Comparison of ENCODE assay signal across 8 mouse cellular contexts in genomic region chr1:171103179-171103840, GRCm38 (mm10). TPM values are rescaled to one million over a fixed set of nuclear protein-coding genes. Genes with fewer than 3 reads are reported as not detected.
DNase-seq lines count a peak whose midpoint lies in the region; ATAC-seq and TF ChIP-seq lines count a peak whose summit lies in the region.

No protein-coding gene starts in this region.

- no peaks in the 10 kb centered on the region for H3K79me2 ChIP-seq in CH12.LX (replicated peaks; ENCODE audit: control insufficient read depth, extremely low read depth, insufficient read depth, poor library complexity, severe bottlenecking)

- WGBS in kidney, embryonic 15.5 days: 9% methylated on average over 10 of the region's 10 CpGs
- 9% methylated on average over 10 of the region's 10 CpGs for WGBS in embryonic facial prominence, embryonic 10.5 days
- WGBS in midbrain, postnatal 0 days: 9% methylated on average over 10 of the region's 10 CpGs

- H3K4me3 ChIP-seq in kidney, embryonic 15.5 days (replicated peaks): peak overlapping the region; percentile 75
- H3K4me3 ChIP-seq in CH12.LX (replicated peaks in 1 of 3; ENCODE audit: low read depth in 2 of 3, low read length in 2 of 3, poor library complexity in 1 of 3): peak overlapping the region; percentile 56 to 66 (median 62)
- H3K4me3 ChIP-seq in embryonic facial prominence, embryonic 10.5 days: peak overlapping the region; percentile 66
- H3K4me3 ChIP-seq in midbrain, postnatal 0 days (ENCODE audit: low read depth, low read length): peak overlapping the region; percentile 63

- dilution Hi-C loops in CH12.LX (cut with MboI; ENCODE audit: extremely low pct_ligation_motif_present, extremely low pct_unique_long_range_greater_than_20kb, low sequenced_read_pairs): no loop called here

- peaks cover 10% of the 10 kb centered on the region for H3K4me1 ChIP-seq in kidney, embryonic 15.5 days
- H3K4me1 ChIP-seq in CH12.LX (ENCODE audit: control insufficient read depth in 1 of 2, insufficient read depth in 2 of 2): peaks cover 0 to 12% of the 10 kb centered on the region in 2 experiments; a peak in 2 of 4 replicates
- peaks cover 14% of the 10 kb centered on the region for H3K4me1 ChIP-seq in embryonic facial prominence, embryonic 10.5 days
- H3K4me1 ChIP-seq in midbrain, postnatal 0 days (ENCODE audit: insufficient read depth, low read length): no peaks in the 10 kb centered on the region

- ATAC-seq in kidney, embryonic 15.5 days (replicated peaks; ENCODE audit: low FRiP score): peak; percentile 3; the same call in 1 of the 2 replicates
- ATAC-seq in inflammation-experienced regulatory T-cells, adult 6 months: peak; percentile 36
- ATAC-seq in midbrain, postnatal 0 days (ENCODE audit: low FRiP score): no peak

- H3K9me3 ChIP-seq in kidney, embryonic 15.5 days (replicated peaks): no peaks in the 10 kb centered on the region
- peaks cover 3% of the 10 kb centered on the region for H3K9me3 ChIP-seq in CH12.LX (replicated peaks; ENCODE audit: low read length)
- no peaks in the 10 kb centered on the region for H3K9me3 ChIP-seq in embryonic facial prominence, embryonic 10.5 days
- no peaks in the 10 kb centered on the region for H3K9me3 ChIP-seq in midbrain, postnatal 0 days (ENCODE audit: low read length)

- peak overlapping the region; percentile 75 for H3K4me2 ChIP-seq in kidney, embryonic 15.5 days
- H3K4me2 ChIP-seq in CH12.LX (ENCODE audit: insufficient read depth, low read depth, poor library complexity, severe bottlenecking): peak overlapping the region; percentile 92
- H3K4me2 ChIP-seq in midbrain, postnatal 0 days (ENCODE audit: low read depth, low read length, poor library complexity, severe bottlenecking): peak overlapping the region; percentile 53

- TF ChIP-seq CTCF in CH12.LX (conservative IDR thresholded peaks at IDR 0.05 in 1 of 2, IDR thresholded peaks at IDR 0.05 in 1 of 2; ENCODE audit: low read depth in 2 of 2, low read length in 2 of 2): no peak
- no peak; the same call in 1 of the 2 replicates for TF ChIP-seq CTCF in midbrain, postnatal 0 days (IDR thresholded peaks at IDR 0.05)

- in situ Hi-C loops in CH12.LX (cut with MboI; ENCODE audit: low pct_ligation_motif_present, low pct_unique_long_range_greater_than_20kb, low sequenced_read_pairs): loop anchor here (5.0 to 10.0 kb wide), 2 partner anchors 61 to 371 kb away; no protein-coding TSS in a partner anchor

- H3K27me3 ChIP-seq in kidney, embryonic 15.5 days: no peaks in the 10 kb centered on the region
- no peaks in the 10 kb centered on the region for H3K27me3 ChIP-seq in CH12.LX (replicated peaks)
- H3K27me3 ChIP-seq in embryonic facial prominence, embryonic 10.5 days (replicated peaks; ENCODE audit: low read depth, poor library complexity, severe bottlenecking): 0 out of 2 replicates have a peak, but pooled peaks cover 4% of the 10 kb centered on the region
- no peaks in the 10 kb centered on the region for H3K27me3 ChIP-seq in midbrain, postnatal 0 days (ENCODE audit: insufficient read depth, low read length)

- TF ChIP-seq POLR2A in CH12.LX (IDR thresholded peaks at IDR 0.05; ENCODE audit: low read depth, low read length): no peak

- no peaks in the 10 kb centered on the region for H3K36me3 ChIP-seq in kidney, embryonic 15.5 days
- H3K36me3 ChIP-seq in CH12.LX (replicated peaks in 1 of 2; ENCODE audit: control insufficient read depth in 1 of 2, insufficient read depth in 1 of 2, low read length in 1 of 2): no peaks in the 10 kb centered on the region
- H3K36me3 ChIP-seq in embryonic facial prominence, embryonic 10.5 days (replicated peaks): no peaks in the 10 kb centered on the region
- no peaks in the 10 kb centered on the region for H3K36me3 ChIP-seq in midbrain, postnatal 0 days (ENCODE audit: insufficient read depth, low read length)

- H3K9ac ChIP-seq in kidney, embryonic 15.5 days: no peak overlapping the region
- H3K9ac ChIP-seq in CH12.LX (ENCODE audit: insufficient read depth, low read depth): peak overlapping the region; percentile 28; the same call in 1 of the 2 replicates
- H3K9ac ChIP-seq in midbrain, postnatal 0 days (replicated peaks; ENCODE audit: low read length, poor library complexity, severe bottlenecking): peak overlapping the region; percentile 29; the same call in 1 of the 2 replicates

- 0 out of 2 replicates have a peak overlapping the region, but pooled peaks have one; percentile 4 for H3K27ac ChIP-seq in kidney, embryonic 15.5 days
- H3K27ac ChIP-seq in CH12.LX (ENCODE audit: insufficient read depth, low read depth): 0 out of 2 replicates have a peak overlapping the region, but pooled peaks have one; percentile 10
- no peak overlapping the region; the same call in 1 of the 2 replicates for H3K27ac ChIP-seq in embryonic facial prominence, embryonic 10.5 days (replicated peaks)
- no peak overlapping the region for H3K27ac ChIP-seq in midbrain, postnatal 0 days (ENCODE audit: low read depth, low read length)

- no peak for TF ChIP-seq RAD21 in CH12.LX (IDR thresholded peaks at IDR 0.05; ENCODE audit: low read depth, low read length)

- no peak for TF ChIP-seq EP300 in CH12.LX (IDR thresholded peaks at IDR 0.05; ENCODE audit: low read length)

- DNase-seq in kidney, adult 11 months: no peak
- DNase-seq in CH12.LX (ENCODE audit: extremely low read depth): peak; percentile 80
- no peak for DNase-seq in embryonic facial prominence, embryonic 10.5 days (ENCODE audit: low spot score)
- DNase-seq in midbrain, postnatal 0 days (ENCODE audit: low spot score): peak; percentile 15
- DNase-seq in urinary bladder, postnatal 10 days (ENCODE audit: low spot score): no peak
- DNase-seq in layer of hippocampus, postnatal 36 days: no peak

TF ChIP-seq in CH12.LX, 34 proteins besides CTCF, POLR2A, EP300 and RAD21:
- no peak for TF ChIP-seq ETS1 (conservative IDR thresholded peaks at IDR 0.05; ENCODE audit: low read depth, low read length)
- 0 out of 2 replicates have a peak, but pooled peaks have one; percentile 44 for TF ChIP-seq CHD1 (IDR thresholded peaks at IDR 0.05; ENCODE audit: low read depth, low read length)
- peak; percentile 56 for TF ChIP-seq SIN3A (IDR thresholded peaks at IDR 0.05; ENCODE audit: low read length)
- 0 out of 2 replicates have a peak, but pooled peaks have one; percentile 24 for TF ChIP-seq MAZ (IDR thresholded peaks at IDR 0.05; ENCODE audit: low read depth, low read length)
- peak; percentile 24; the same call in 1 of the 2 replicates for TF ChIP-seq MAX (IDR thresholded peaks at IDR 0.05; ENCODE audit: low read length)
- no peak for TF ChIP-seq ZMIZ1 (IDR thresholded peaks at IDR 0.05; ENCODE audit: low read depth, low read length)
- TF ChIP-seq UBTF (IDR thresholded peaks at IDR 0.05; ENCODE audit: low read depth, low read length): 0 out of 2 replicates have a peak, but pooled peaks have one; percentile 55

RNA-seq across cellular contexts. Expression of gene Cfap126, which starts 10.4 kb away (rescaled TPM):
- polyA plus RNA-seq in kidney, embryonic 15.5 days (2015; fragmentation: Nextera tagmentation; extraction: Ambion mirVana): 2.0 and 2.1 TPM in 2 replicates
- total RNA-seq in CH12.LX (2012; rRNA removed) (0.76 and 2.0 TPM in 2 replicates), CH12.LX (2014; rRNA removed) (0.43 and 0.79 TPM in 2 replicates)
- polyA plus RNA-seq in CH12.LX (2012; ENCODE audit: insufficient read length, low read depth): 2.5 and 3.4 TPM in 2 replicates
- 1.1 and 2.0 TPM in 2 replicates for polyA plus RNA-seq in embryonic facial prominence, embryonic 10.5 days (2016; fragmentation: Nextera tagmentation; extraction: Ambion mirVana)
- polyA plus RNA-seq in inflammation-experienced regulatory T-cells, adult 6 months (2017; shearing (Covaris generic)): 1 to 10 TPM; 3.2 to 7.6 (median 6.6) TPM
- total RNA-seq in midbrain, postnatal 0 days (2014; rRNA removed): 0.38 and 1.5 TPM in 2 replicates
- polyA plus RNA-seq in midbrain, postnatal 0 days (2015; fragmentation: Nextera tagmentation; extraction: Ambion mirVana): 6.0 and 8.1 TPM in 2 replicates
- total RNA-seq in layer of hippocampus, postnatal 36 days (2021): 1 to 10 TPM in 1 of 2 experiments, under 1 TPM in 1; 0.92 to 1.8 TPM

RNA-seq across cellular contexts. Expression of gene Fcgr3, which starts 38.6 kb away (rescaled TPM):
- 7.8 and 10.5 TPM in 2 replicates for polyA plus RNA-seq in kidney, embryonic 15.5 days (2015; fragmentation: Nextera tagmentation; extraction: Ambion mirVana)
- total RNA-seq in CH12.LX (2012; rRNA removed) (4.3 and 8.5 TPM in 2 replicates), CH12.LX (2014; rRNA removed) (6.1 and 6.3 TPM in 2 replicates)
- 2.6 and 3.7 TPM in 2 replicates for polyA plus RNA-seq in CH12.LX (2012; ENCODE audit: insufficient read length, low read depth)
- polyA plus RNA-seq in embryonic facial prominence, embryonic 10.5 days (2016; fragmentation: Nextera tagmentation; extraction: Ambion mirVana): 3.8 and 5.5 TPM in 2 replicates
- polyA plus RNA-seq in inflammation-experienced regulatory T-cells, adult 6 months (2017; shearing (Covaris generic)): 1 to 10 TPM in 1 of 3 experiments, under 1 TPM in 1, not detected in 1; 0.98 to 1.5 TPM
- total RNA-seq in midbrain, postnatal 0 days (2014; rRNA removed): 18.1 and 19.8 TPM in 2 replicates
- 12.8 and 14.2 TPM in 2 replicates for polyA plus RNA-seq in midbrain, postnatal 0 days (2015; fragmentation: Nextera tagmentation; extraction: Ambion mirVana)
- 10 to 100 TPM in 1 of 2 experiments, 1 to 10 TPM in 1; 9.7 to 10.4 TPM for total RNA-seq in layer of hippocampus, postnatal 36 days (2021)

RNA-seq across cellular contexts. Expression of gene Sdhc, which starts 47.1 kb away (rescaled TPM):
- 307 and 309 TPM in 2 replicates for polyA plus RNA-seq in kidney, embryonic 15.5 days (2015; fragmentation: Nextera tagmentation; extraction: Ambion mirVana)
- total RNA-seq in CH12.LX (2012; rRNA removed) (79.4 and 87.5 TPM in 2 replicates), CH12.LX (2014; rRNA removed) (178 and 205 TPM in 2 replicates)
- polyA plus RNA-seq in CH12.LX (2012; ENCODE audit: insufficient read length, low read depth): 120 and 153 TPM in 2 replicates
- 260 and 264 TPM in 2 replicates for polyA plus RNA-seq in embryonic facial prominence, embryonic 10.5 days (2016; fragmentation: Nextera tagmentation; extraction: Ambion mirVana)
- polyA plus RNA-seq in inflammation-experienced regulatory T-cells, adult 6 months (2017; shearing (Covaris generic)): 100 to 1,000 TPM; 115 to 153 (median 125) TPM
- total RNA-seq in midbrain, postnatal 0 days (2014; rRNA removed): 263 TPM in 2 replicates
- 313 and 326 TPM in 2 replicates for polyA plus RNA-seq in midbrain, postnatal 0 days (2015; fragmentation: Nextera tagmentation; extraction: Ambion mirVana)
- total RNA-seq in layer of hippocampus, postnatal 36 days (2021): 100 to 1,000 TPM; 191 to 202 TPM

RNA-seq across cellular contexts. Expression of gene Mpz, which starts 47.2 kb away (rescaled TPM):
- 0.86 and 0.99 TPM in 2 replicates for polyA plus RNA-seq in kidney, embryonic 15.5 days (2015; fragmentation: Nextera tagmentation; extraction: Ambion mirVana)
- 0.04 and 0.21 TPM in 2 replicates for total RNA-seq in CH12.LX (2012; rRNA removed)
- total RNA-seq in CH12.LX (2014; rRNA removed): not detected in 2 replicates
- 0.26 and 0.49 TPM in 2 replicates for polyA plus RNA-seq in CH12.LX (2012; ENCODE audit: insufficient read length, low read depth)
- 0.48 and 0.91 TPM in 2 replicates for polyA plus RNA-seq in embryonic facial prominence, embryonic 10.5 days (2016; fragmentation: Nextera tagmentation; extraction: Ambion mirVana)
- not detected for polyA plus RNA-seq in inflammation-experienced regulatory T-cells, adult 6 months (2017; shearing (Covaris generic))
- 0.49 and 0.90 TPM in 2 replicates for total RNA-seq in midbrain, postnatal 0 days (2014; rRNA removed)
- 0.63 and 0.67 TPM in 2 replicates for polyA plus RNA-seq in midbrain, postnatal 0 days (2015; fragmentation: Nextera tagmentation; extraction: Ambion mirVana)
- total RNA-seq in layer of hippocampus, postnatal 36 days (2021): not detected

Comparison
In these comparisons a context has a peak if more than half of its experiments do, and no peak if none do; other contexts are left out.
1. H3K27ac ChIP-seq: peak in kidney, embryonic 15.5 days (single experiment) and CH12.LX (single experiment); none in embryonic facial prominence, embryonic 10.5 days (single experiment) and midbrain, postnatal 0 days (single experiment).
2. DNase-seq: peak in CH12.LX (single experiment) and midbrain, postnatal 0 days (single experiment); none in kidney, adult 11 months (single experiment), embryonic facial prominence, embryonic 10.5 days (single experiment), urinary bladder, postnatal 10 days (single experiment) and layer of hippocampus, postnatal 36 days (0 of 2).
3. Peak in every context shown above with its lines, with median percentiles within 50 percentile points of each other: H3K4me2 ChIP-seq and H3K4me3 ChIP-seq.